Mouse (Mus musculus): Measurements from ENCODE around the gene Neurl2. TPM values are rescaled to one million over a fixed set of nuclear protein-coding genes. Genes with fewer than 3 reads are reported as not detected.

Gene Neurl2
- polyA plus RNA-seq, 1 experiment: 5.4 TPM

DNA sequence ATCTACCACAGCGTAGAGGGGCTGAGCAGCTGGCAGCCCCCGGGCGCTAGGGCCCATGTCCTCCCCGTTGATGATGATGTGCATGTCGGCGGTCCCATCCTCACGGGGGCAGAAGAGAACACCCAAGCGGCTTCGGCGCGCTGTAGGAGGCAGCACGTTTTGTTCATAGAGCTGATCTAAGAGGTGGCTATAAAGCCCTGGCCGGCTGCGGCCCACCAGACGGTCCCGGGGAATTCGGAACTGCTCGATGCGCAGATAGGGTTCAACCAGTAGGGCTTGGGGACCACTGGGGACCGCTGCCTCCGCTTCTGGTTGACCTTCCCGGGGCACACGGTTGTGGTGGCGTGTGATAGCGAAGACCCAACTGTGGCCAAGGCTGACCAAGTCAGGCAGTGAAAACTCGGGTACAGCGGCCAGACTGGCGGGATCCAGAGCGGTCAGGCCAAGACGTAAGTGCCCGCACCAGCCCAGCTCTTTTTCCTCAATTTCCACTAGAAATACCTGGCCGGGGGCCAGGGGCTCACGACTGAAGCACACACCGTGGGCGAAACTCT, 431 bp downstream of the Neurl2 start, which contains the start of gene Ctsa:
Ctsa (plus strand) TSS at position 126 of the 554 bp plus-strand sequence.
- Histone ChIP-seq H3K36me3 (replicated peaks; ENCODE audit: low read length) (peaks cover 41% of the 10 kb centered on the region), H3K4me1 (peaks cover 42% of the 10 kb centered on the region), H3K9me3 (no peaks in the 10 kb centered on the region), H3K4me3 (replicated peaks) (peak within 1 kb of the TSS; percentile 99), H3K27me3 (replicated peaks) (peaks cover 3% of the 10 kb centered on the region)
- TF ChIP-seq GATA1 (IDR thresholded peaks at IDR 0.05; ENCODE audit: borderline replicate concordance, low read length): no peak
- no peak for TF ChIP-seq FLI1 (IDR thresholded peaks at IDR 0.05; ENCODE audit: low read length)

- Histone ChIP-seq H3K4me3 (replicated peaks) (peak overlapping the region; percentile 99), H3K4me1 (peaks cover 45% of the 10 kb centered on the region), H3K27me3 (replicated peaks) (peaks cover 3% of the 10 kb centered on the region), H3K9me3 (no peaks in the 10 kb centered on the region), H3K36me3 (replicated peaks; ENCODE audit: low read length) (peaks cover 42% of the 10 kb centered on the region)
- TF ChIP-seq GATA1 (IDR thresholded peaks at IDR 0.05; ENCODE audit: borderline replicate concordance, low read length) (no peak), FLI1 (IDR thresholded peaks at IDR 0.05; ENCODE audit: low read length) (no peak)
Observed at GRCm38 (mm10) chr2:164832032-164832747, 1.1 kb downstream of the Neurl2 start.

DNA sequence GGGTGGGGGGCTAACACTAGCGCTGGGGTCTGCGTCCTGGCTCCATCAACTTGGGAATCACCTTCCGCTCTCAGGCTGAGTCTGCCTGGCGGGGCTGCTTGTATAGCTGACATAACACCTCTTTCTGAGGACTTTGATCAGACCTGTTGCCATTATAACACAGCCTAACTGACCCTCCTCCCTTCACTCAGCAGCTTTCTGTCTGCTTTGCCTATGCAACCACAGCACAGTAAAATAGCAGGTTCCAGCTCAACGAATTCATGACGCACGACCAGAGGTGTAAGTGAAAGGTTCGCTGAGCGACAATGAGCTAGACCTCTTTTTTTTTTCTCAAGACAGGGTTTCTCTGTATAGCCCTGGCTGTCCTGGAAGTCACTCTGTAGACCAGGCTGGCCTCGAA, 2.2 kb downstream of the Neurl2 start:
- Histone ChIP-seq H3K4me1 (peaks cover 53% of the 10 kb centered on the region), H3K4me3 (replicated peaks) (no peak overlapping the region), H3K27me3 (replicated peaks) (peaks cover 3% of the 10 kb centered on the region), H3K36me3 (replicated peaks; ENCODE audit: low read length) (peaks cover 42% of the 10 kb centered on the region), H3K9me3 (no peaks in the 10 kb centered on the region)
- no peak for TF ChIP-seq GATA1 (IDR thresholded peaks at IDR 0.05; ENCODE audit: borderline replicate concordance, low read length)
- no peak for TF ChIP-seq FLI1 (IDR thresholded peaks at IDR 0.05; ENCODE audit: low read length)

DNA sequence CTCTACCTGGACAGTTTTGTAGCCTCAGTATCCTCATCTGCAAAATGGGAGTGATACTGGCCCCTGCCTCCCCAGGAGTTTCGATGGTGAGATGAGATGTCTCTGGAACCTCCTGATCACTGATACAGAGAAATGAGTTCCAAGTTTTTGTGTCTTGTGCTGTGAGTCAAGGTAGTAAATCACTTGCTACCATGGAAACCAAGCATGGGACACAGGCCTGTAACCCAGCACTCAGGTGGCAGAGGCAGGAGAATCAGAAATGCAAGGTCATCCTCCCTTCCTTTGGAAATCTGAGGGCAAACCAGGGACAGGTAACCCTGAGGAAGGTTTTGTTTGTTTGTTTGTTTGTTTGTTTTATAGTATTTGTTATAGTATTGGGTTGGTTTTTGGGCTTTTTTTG, 4.2 kb downstream of the Neurl2 start:
- peaks cover 54% of the 10 kb centered on the region for H3K4me1 ChIP-seq
- H3K36me3 ChIP-seq (replicated peaks; ENCODE audit: low read length): peaks cover 49% of the 10 kb centered on the region
- H3K4me3 ChIP-seq (replicated peaks): no peak overlapping the region
- H3K9me3 ChIP-seq: no peaks in the 10 kb centered on the region
- H3K27me3 ChIP-seq (replicated peaks): peaks cover 3% of the 10 kb centered on the region
- no peak for TF ChIP-seq FLI1 (IDR thresholded peaks at IDR 0.05; ENCODE audit: low read length)
- no peak for TF ChIP-seq GATA1 (IDR thresholded peaks at IDR 0.05; ENCODE audit: borderline replicate concordance, low read length)

DNA sequence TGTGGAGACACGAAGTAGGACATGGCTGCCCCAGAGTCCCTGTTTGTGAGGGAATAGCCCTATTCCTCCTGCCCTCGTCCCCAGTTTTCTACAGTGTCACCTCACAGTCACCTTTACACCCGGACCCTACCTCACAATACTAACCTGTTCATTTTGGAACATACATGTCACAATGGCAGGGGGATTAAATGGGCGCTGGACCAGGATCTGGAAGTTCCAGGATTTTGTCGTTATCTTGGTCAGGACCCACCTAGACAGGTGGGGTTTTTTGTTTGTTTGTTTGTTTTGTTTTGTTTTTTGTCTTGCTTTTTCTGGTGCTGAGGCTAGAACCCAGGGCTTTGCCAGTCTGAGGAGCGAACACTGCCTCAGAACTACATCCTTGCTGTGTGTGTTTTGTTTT, 4.8 kb downstream of the Neurl2 start, which contains the start of gene Spata25:
Spata25 (minus strand) TSS at position 101 of the 400 bp plus-strand sequence.
- Histone ChIP-seq H3K9me3 (no peaks in the 10 kb centered on the region), H3K36me3 (replicated peaks; ENCODE audit: low read length) (peaks cover 51% of the 10 kb centered on the region), H3K4me1 (peaks cover 54% of the 10 kb centered on the region), H3K27me3 (replicated peaks) (peaks cover 3% of the 10 kb centered on the region), H3K4me3 (replicated peaks) (no peak within 1 kb of the TSS)
- TF ChIP-seq GATA1 (IDR thresholded peaks at IDR 0.05; ENCODE audit: borderline replicate concordance, low read length) (no peak), FLI1 (IDR thresholded peaks at IDR 0.05; ENCODE audit: low read length) (no peak)

DNA sequence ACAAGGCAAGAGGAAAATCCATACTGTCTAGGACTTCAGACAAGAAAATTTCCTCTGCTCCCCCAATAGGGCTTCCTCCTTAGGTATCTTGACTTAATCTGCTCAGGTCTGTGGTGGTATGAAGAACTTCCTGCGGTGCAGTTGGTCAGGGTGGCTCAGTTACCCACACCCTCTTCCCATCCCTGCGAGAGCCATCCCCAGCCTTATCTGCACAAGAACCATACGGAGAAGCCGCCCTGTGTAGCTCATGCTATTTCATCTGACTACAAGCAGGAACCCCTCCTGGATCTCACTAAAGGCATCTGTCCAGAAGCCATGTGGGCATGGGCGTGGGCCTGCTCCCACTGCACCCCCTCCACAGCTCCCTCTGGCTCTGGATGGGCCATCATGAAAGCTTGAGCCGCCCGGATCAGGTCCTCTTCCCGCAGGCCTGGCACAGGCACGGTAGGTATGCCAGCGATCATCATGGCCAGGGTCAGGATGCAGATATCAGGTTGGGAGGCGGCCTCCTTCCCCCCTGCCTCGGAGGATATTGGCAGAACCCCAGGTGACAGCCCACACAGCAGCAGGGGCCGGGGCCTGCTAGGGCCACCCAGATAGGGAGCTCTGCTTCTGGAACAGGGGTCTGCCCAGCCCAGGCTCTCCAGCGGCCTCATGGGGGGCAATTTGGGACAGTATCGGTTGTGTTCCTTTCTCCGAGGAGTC, 6.0 kb downstream of the Neurl2 start:
- TF ChIP-seq GATA1 (IDR thresholded peaks at IDR 0.05; ENCODE audit: borderline replicate concordance, low read length): no peak
- no peak for TF ChIP-seq FLI1 (IDR thresholded peaks at IDR 0.05; ENCODE audit: low read length)
- no peaks in the 10 kb centered on the region for H3K9me3 ChIP-seq
- H3K4me3 ChIP-seq (replicated peaks): no peak overlapping the region
- H3K4me1 ChIP-seq: peaks cover 48% of the 10 kb centered on the region
- H3K36me3 ChIP-seq (replicated peaks; ENCODE audit: low read length): peaks cover 51% of the 10 kb centered on the region
- H3K27me3 ChIP-seq (replicated peaks): peaks cover 3% of the 10 kb centered on the region

DNA sequence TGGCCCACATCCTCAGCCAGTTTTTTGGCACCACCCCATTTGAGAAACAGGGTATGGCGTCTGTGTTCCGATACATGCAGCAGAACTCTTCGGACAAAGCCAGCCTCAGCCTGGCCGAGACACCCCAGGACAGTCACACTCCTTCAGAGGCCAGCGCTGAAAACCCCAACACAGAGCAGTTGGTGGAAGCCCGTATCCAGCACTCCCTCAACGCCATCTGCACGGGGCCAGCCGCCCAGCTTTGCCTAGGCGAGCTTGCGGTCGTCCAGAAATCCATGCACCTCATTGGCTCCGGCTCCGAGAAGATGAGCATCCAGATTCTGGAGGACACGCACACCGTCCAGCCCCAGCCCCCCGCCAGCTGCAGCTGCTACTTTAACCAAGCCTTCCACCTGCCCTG, 7.7 kb downstream of the Neurl2 start:
- no peak for TF ChIP-seq FLI1 (IDR thresholded peaks at IDR 0.05; ENCODE audit: low read length)
- no peak for TF ChIP-seq GATA1 (IDR thresholded peaks at IDR 0.05; ENCODE audit: borderline replicate concordance, low read length)
- peaks cover 49% of the 10 kb centered on the region for H3K4me1 ChIP-seq
- H3K27me3 ChIP-seq (replicated peaks): no peaks in the 10 kb centered on the region
- peaks cover 68% of the 10 kb centered on the region for H3K36me3 ChIP-seq (replicated peaks; ENCODE audit: low read length)
- H3K4me3 ChIP-seq (replicated peaks): no peak overlapping the region
- no peaks in the 10 kb centered on the region for H3K9me3 ChIP-seq

DNA sequence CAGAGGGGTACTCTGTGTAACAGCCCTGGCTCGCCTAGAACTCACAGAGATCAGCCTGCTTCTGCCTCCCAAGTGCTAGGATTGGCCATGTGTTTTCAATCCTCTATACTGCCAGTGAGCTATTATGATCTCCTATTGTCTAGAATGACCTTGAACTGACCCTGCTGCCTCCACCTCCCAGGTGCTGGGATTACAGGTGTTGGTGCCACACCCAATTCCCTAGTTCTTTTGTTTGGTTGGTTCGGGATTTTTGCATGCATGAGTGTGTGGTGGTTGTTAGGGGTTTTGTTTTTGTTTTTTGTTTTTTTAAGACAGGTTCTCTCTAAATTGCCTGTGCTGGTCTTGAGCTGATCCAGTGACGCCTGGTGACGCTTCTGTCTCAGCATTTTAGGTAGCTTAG, 9.3 kb downstream of the Neurl2 start:
- Histone ChIP-seq H3K9me3 (no peaks in the 10 kb centered on the region), H3K4me1 (peaks cover 47% of the 10 kb centered on the region), H3K4me3 (replicated peaks) (peak overlapping the region; percentile 99), H3K27me3 (replicated peaks) (no peaks in the 10 kb centered on the region), H3K36me3 (replicated peaks; ENCODE audit: low read length) (peaks cover 81% of the 10 kb centered on the region)
- TF ChIP-seq GATA1 (IDR thresholded peaks at IDR 0.05; ENCODE audit: borderline replicate concordance, low read length) (no peak), FLI1 (IDR thresholded peaks at IDR 0.05; ENCODE audit: low read length) (no peak)

DNA sequence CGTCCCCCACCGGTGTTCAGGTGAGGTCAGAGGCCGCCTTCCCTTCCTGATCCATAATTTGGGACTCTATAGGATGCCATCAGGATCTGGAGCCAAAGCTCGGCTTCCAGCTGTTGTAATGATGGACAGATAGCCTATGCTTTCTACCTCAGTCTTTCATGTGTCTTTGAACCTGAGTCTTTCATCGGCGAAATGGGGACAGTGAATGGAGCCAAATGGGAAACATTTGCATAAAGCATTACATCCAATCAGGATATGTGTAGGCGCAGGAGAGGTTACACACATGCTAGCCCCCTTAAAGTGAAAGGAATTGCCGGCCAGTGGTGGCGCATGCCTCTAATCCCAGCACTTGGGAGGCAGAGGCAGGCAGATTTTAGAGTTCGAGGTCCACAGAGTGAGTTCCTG, 10.1 kb downstream of the Neurl2 start:
- peaks cover 47% of the 10 kb centered on the region for H3K4me1 ChIP-seq
- no peaks in the 10 kb centered on the region for H3K27me3 ChIP-seq (replicated peaks)
- no peak for TF ChIP-seq GATA1 (IDR thresholded peaks at IDR 0.05; ENCODE audit: borderline replicate concordance, low read length)
- no peak for TF ChIP-seq FLI1 (IDR thresholded peaks at IDR 0.05; ENCODE audit: low read length)
- H3K9me3 ChIP-seq: no peaks in the 10 kb centered on the region
- H3K4me3 ChIP-seq (replicated peaks): peak overlapping the region; percentile 99
- peaks cover 76% of the 10 kb centered on the region for H3K36me3 ChIP-seq (replicated peaks; ENCODE audit: low read length)
